Mouse (Mus musculus) lung, embryonic 16.5 days (tissue): ENCODE measurements around the gene Tmem170. TPM values are rescaled to one million over a fixed set of nuclear protein-coding genes. Genes with fewer than 3 reads are reported as not detected.

Experiments used
- ATAC-seq: fragments of 200-750 bp; cut with Nextera tagmentation; 2 replicates; pipeline ENCODE4 v1.8.0; 2017; ENCODE audit warnings: low read depth, mild to moderate bottlenecking, moderate library complexity
- H3K27ac ChIP-seq: fragments of 300-500 bp; sonication (generic); 2 replicates; pipeline ENCODE4 v1.5.1; 2014; ENCODE audit warnings: mild to moderate bottlenecking, control low read depth, low read length
- H3K27me3 ChIP-seq: fragments of 300-500 bp; sonication (generic); 2 replicates; pipeline ENCODE4 v1.6.1; 2014; ENCODE audit warnings: low read depth, low read length, mixed read lengths; ENCODE audit not compliant: control insufficient read depth, insufficient read depth
- H3K36me3 ChIP-seq: fragments of 300-500 bp; sonication (generic); 2 replicates; pipeline ENCODE4 v1.6.1; 2014; ENCODE audit warnings: low read length; ENCODE audit not compliant: control insufficient read depth, insufficient read depth
- H3K4me1 ChIP-seq: fragments of 300-500 bp; sonication (generic); replicated peaks from 2 replicates; pipeline ENCODE4 v1.6.1; 2014; ENCODE audit warnings: low read length, mixed read lengths; ENCODE audit not compliant: control insufficient read depth, insufficient read depth
- H3K4me2 ChIP-seq: fragments of 300-500 bp; sonication (generic); 2 replicates; pipeline ENCODE4 v1.6.1; 2014; ENCODE audit warnings: low read depth, low read length, control low read depth
- H3K4me3 ChIP-seq: fragments of 300-500 bp; sonication (generic); 2 replicates; pipeline ENCODE4 v1.5.1; 2014; ENCODE audit warnings: mild to moderate bottlenecking, low read length, control low read depth
- H3K9ac ChIP-seq: fragments of 300-500 bp; sonication (generic); 2 replicates; pipeline ENCODE4 v1.6.1; 2014; ENCODE audit warnings: low read length, control low read depth
- H3K9me3 ChIP-seq: fragments of 300-500 bp; sonication (generic); 2 replicates; pipeline ENCODE4 v1.6.1; 2016; ENCODE audit warnings: low read length; ENCODE audit not compliant: control insufficient read depth
- WGBS: fragments of 180-500 bp; shearing (Covaris S2); extraction: QIAGEN DNeasy Blood & Tissue Kit; methylation state at CpG from one replicate; pipeline ENCODE4 v1.1.7; 2014; 5-methylcytosine and 5-hydroxymethylcytosine counted together
- polyA plus RNA-seq: library from polyadenylated mRNA; unstranded; fragments of >200 nt; fragmentation: Nextera tagmentation; extraction: Ambion mirVana; gene quantifications from 2 replicates; pipeline ENCODE4 v1.2.1, GENCODE M21; 2015

Tmem170 gene
- polyA plus RNA-seq, 1 experiment from 2014 or later: 10.1 TPM

DNA sequence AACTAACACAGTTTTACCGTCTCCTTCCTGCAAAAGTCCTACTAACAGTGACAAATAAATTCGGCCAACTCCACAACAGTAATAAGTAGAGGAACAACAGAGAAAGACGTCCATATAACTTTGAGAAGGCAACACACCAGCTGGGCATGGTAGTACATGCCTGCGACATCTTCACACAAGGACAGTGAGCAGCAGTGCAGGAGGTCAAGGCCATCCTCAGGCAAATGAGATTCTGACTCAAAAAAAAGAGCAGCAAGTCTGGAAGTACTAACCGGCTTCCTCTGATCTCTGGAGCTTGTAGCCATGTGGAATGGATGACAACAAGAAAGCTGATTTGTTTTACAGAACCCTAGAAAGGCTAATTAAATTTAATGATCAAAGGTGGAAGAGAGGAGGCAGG is 43.6 kb downstream of the Tmem170 start:
- Histone ChIP-seq H3K4me2 (no peak overlapping the region), H3K4me3 (no peak overlapping the region), H3K27me3 (no peaks in the 10 kb centered on the region), H3K9ac (no peak overlapping the region), H3K4me1 (peaks cover 10% of the 10 kb centered on the region), H3K9me3 (no peaks in the 10 kb centered on the region), H3K36me3 (peaks cover 11% of the 10 kb centered on the region; the same call in 1 of the 2 replicates), H3K27ac (no peak overlapping the region)
- WGBS: 72% methylated on average over 5 of the region's 5 CpGs
- no peak for ATAC-seq

DNA sequence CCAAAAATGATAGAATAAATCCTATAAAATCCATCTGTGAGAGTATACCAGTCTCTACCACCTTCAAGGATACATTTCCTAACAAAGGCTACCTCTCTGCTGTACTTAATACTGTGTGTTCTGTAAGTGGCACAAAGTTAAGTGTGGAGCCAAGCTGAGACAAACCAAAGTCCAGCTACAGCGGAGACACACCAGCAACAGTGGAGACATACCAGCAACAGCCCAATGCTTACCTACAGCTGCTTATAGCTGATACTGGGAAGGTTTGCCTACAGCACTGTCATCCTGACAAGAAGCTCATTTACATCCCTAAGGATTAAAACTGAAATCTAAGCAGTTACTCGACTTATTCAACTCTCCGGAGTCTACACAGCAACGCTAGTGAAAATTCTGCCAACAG is 44.6 kb downstream of the Tmem170 start:
- Histone ChIP-seq H3K4me2 (no peak overlapping the region), H3K36me3 (peaks cover 4% of the 10 kb centered on the region; the same call in 1 of the 2 replicates), H3K9ac (no peak overlapping the region), H3K4me3 (no peak overlapping the region), H3K27ac (no peak overlapping the region), H3K4me1 (peaks cover 10% of the 10 kb centered on the region), H3K9me3 (no peaks in the 10 kb centered on the region), H3K27me3 (no peaks in the 10 kb centered on the region)
- WGBS: 55% methylated on average over 4 of the region's 4 CpGs
- ATAC-seq: no peak

DNA sequence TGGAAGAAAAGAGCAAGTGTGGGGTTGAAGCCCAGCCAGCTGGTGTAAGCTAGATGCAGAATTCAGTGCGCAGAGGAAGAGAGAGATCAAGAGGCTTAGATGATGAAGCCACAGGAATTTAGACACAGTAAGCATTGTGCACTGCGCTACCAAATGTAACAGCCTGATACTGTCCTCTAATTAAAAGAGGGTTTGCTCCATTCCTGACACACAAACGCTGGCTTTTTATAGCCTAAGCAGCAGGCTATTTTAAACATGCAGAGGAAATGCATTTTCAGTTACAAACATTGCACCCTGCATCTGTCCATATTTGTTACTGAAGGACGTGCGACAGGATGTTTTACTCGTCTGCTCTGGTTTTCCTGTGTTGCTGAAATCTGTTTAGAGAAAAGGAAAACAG is 48.0 kb downstream of the Tmem170 start:
- Histone ChIP-seq H3K9ac (peak overlapping the region; percentile 4; the same call in 1 of the 2 replicates), H3K27me3 (no peaks in the 10 kb centered on the region), H3K4me2 (no peak overlapping the region), H3K36me3 (peaks cover 4% of the 10 kb centered on the region; the same call in 1 of the 2 replicates), H3K4me1 (peaks cover 10% of the 10 kb centered on the region), H3K9me3 (no peaks in the 10 kb centered on the region), H3K4me3 (no peak overlapping the region), H3K27ac (peak overlapping the region; percentile 70)
- peak; percentile 78 for ATAC-seq
- WGBS: 57% methylated on average over 6 of the region's 6 CpGs

- H3K4me2 ChIP-seq: no peak overlapping the region
- peaks cover 10% of the 10 kb centered on the region for H3K4me1 ChIP-seq
- 60% methylated on average over 6 of the region's 6 CpGs for WGBS
- no peak overlapping the region for H3K27ac ChIP-seq
- H3K9ac ChIP-seq: no peak overlapping the region
- H3K36me3 ChIP-seq: no peaks in the 10 kb centered on the region; the same call in 1 of the 2 replicates
- H3K4me3 ChIP-seq: no peak overlapping the region
- H3K27me3 ChIP-seq: no peaks in the 10 kb centered on the region
- H3K9me3 ChIP-seq: no peaks in the 10 kb centered on the region
- no peak for ATAC-seq
These were observed 51.3 kb downstream of the Tmem170 start for GRCm38 (mm10) chr8:111825219-111825618.

GRCm38 (mm10) chr8:111824334-111824733 is 52.2 kb downstream of the Tmem170 start:
- H3K27ac ChIP-seq: no peak overlapping the region
- H3K4me2 ChIP-seq: no peak overlapping the region
- ATAC-seq: no peak
- H3K9ac ChIP-seq: no peak overlapping the region
- H3K4me3 ChIP-seq: no peak overlapping the region
- 93% methylated on average over 5 of the region's 5 CpGs for WGBS
- peaks cover 10% of the 10 kb centered on the region for H3K4me1 ChIP-seq
- H3K9me3 ChIP-seq: no peaks in the 10 kb centered on the region
- no peaks in the 10 kb centered on the region for H3K27me3 ChIP-seq
- H3K36me3 ChIP-seq: no peaks in the 10 kb centered on the region; the same call in 1 of the 2 replicates

DNA sequence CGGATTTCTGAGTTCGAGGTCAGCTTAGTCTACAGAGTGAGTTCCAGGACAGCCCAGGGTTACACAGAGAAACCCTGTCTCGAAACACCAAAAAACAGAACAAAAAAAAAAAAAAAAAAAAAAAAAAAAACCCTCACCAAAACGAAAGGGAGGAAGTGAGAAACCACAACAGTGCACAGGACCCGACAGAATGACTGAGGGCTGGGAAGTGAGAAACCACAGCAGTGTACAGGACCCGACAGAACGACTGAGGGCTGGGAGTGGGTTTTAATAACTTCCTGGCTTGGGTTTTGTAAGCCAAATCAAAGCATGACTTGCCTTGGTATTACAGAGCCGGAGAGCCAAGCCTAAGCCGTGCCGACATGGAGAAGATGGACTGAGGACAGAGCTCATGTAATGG is 55.4 kb downstream of the Tmem170 start:
- Histone ChIP-seq H3K27ac (peak overlapping the region; percentile 60), H3K27me3 (no peaks in the 10 kb centered on the region), H3K4me1 (no peaks in the 10 kb centered on the region), H3K36me3 (no peaks in the 10 kb centered on the region; the same call in 1 of the 2 replicates), H3K9ac (no peak overlapping the region), H3K9me3 (no peaks in the 10 kb centered on the region), H3K4me3 (no peak overlapping the region), H3K4me2 (no peak overlapping the region)
- no peak for ATAC-seq
- 70% methylated on average over 10 of the region's 10 CpGs for WGBS

GRCm38 (mm10) chr8:111820691-111821090 is 55.9 kb downstream of the Tmem170 start:
- no peaks in the 10 kb centered on the region for H3K9me3 ChIP-seq
- H3K27me3 ChIP-seq: no peaks in the 10 kb centered on the region
- no peaks in the 10 kb centered on the region for H3K4me1 ChIP-seq
- peak; percentile 51; the same call in 1 of the 2 replicates for ATAC-seq
- peak overlapping the region; percentile 33 for H3K27ac ChIP-seq
- H3K9ac ChIP-seq: no peak overlapping the region
- WGBS: 75% methylated on average over 4 of the region's 4 CpGs
- no peaks in the 10 kb centered on the region; the same call in 1 of the 2 replicates for H3K36me3 ChIP-seq
- no peak overlapping the region for H3K4me3 ChIP-seq
- H3K4me2 ChIP-seq: no peak overlapping the region

GRCm38 (mm10) chr8:111820018-111820417 is 56.5 kb downstream of the Tmem170 start:
- Histone ChIP-seq H3K9ac (no peak overlapping the region), H3K36me3 (no peaks in the 10 kb centered on the region; the same call in 1 of the 2 replicates), H3K4me1 (no peaks in the 10 kb centered on the region), H3K4me3 (no peak overlapping the region), H3K9me3 (no peaks in the 10 kb centered on the region), H3K4me2 (no peak overlapping the region), H3K27me3 (no peaks in the 10 kb centered on the region), H3K27ac (peak overlapping the region; percentile 56)
- ATAC-seq: 0 out of 2 replicates have a peak, but pooled peaks have one; percentile 34
- 79% methylated on average over 12 of the region's 12 CpGs for WGBS

- H3K4me1 ChIP-seq: no peaks in the 10 kb centered on the region
- H3K4me2 ChIP-seq: no peak overlapping the region
- no peak overlapping the region for H3K4me3 ChIP-seq
- H3K9me3 ChIP-seq: no peaks in the 10 kb centered on the region
- H3K36me3 ChIP-seq: no peaks in the 10 kb centered on the region; the same call in 1 of the 2 replicates
- no peak overlapping the region for H3K9ac ChIP-seq
- H3K27me3 ChIP-seq: no peaks in the 10 kb centered on the region
- 91% methylated on average over 3 of the region's 3 CpGs for WGBS
- no peak overlapping the region for H3K27ac ChIP-seq
- no peak for ATAC-seq
These were observed 58.0 kb downstream of the Tmem170 start for GRCm38 (mm10) chr8:111818556-111818955.

- H3K27ac ChIP-seq: no peak overlapping the region
- no peak overlapping the region for H3K9ac ChIP-seq
- H3K4me2 ChIP-seq: no peak overlapping the region
- no peak overlapping the region for H3K4me3 ChIP-seq
- H3K9me3 ChIP-seq: no peaks in the 10 kb centered on the region
- 90% methylated on average over 4 of the region's 4 CpGs for WGBS
- H3K27me3 ChIP-seq: no peaks in the 10 kb centered on the region
- no peak for ATAC-seq
- no peaks in the 10 kb centered on the region for H3K36me3 ChIP-seq
- no peaks in the 10 kb centered on the region for H3K4me1 ChIP-seq
These were observed 61.5 kb downstream of the Tmem170 start for GRCm38 (mm10) chr8:111815078-111815477.
